Mouse (Mus musculus) kidney, embryonic 15.5 days (tissue): ENCODE measurements around the gene Tarbp2. TPM values are rescaled to one million over a fixed set of nuclear protein-coding genes. Genes with fewer than 3 reads are reported as not detected.

Experiments
- ATAC-seq: fragments of 200-750 bp; cut with Nextera tagmentation; replicated peaks from 2 replicates; pipeline ENCODE4 v1.8.0; 2017; ENCODE audit warnings: moderate TSS enrichment; ENCODE audit not compliant: low FRiP score
- H3K27ac ChIP-seq: fragments of 300-500 bp; sonication (generic); 2 replicates; pipeline ENCODE4 v1.5.1; 2015; ENCODE audit warnings: mild to moderate bottlenecking, inconsistent platforms
- H3K27me3 ChIP-seq: fragments of 300-500 bp; sonication (generic); 2 replicates; pipeline ENCODE4 v1.6.1; 2015; ENCODE audit warnings: inconsistent platforms
- H3K36me3 ChIP-seq: fragments of 300-500 bp; sonication (generic); 2 replicates; pipeline ENCODE4 v1.6.1; 2015; ENCODE audit warnings: inconsistent platforms
- H3K4me1 ChIP-seq: fragments of 300-500 bp; sonication (generic); 2 replicates; pipeline ENCODE4 v1.6.1; 2015; ENCODE audit warnings: inconsistent platforms
- H3K4me2 ChIP-seq: fragments of 300-500 bp; sonication (generic); 2 replicates; pipeline ENCODE4 v1.6.1; 2015; ENCODE audit warnings: moderate library complexity, mild to moderate bottlenecking, inconsistent platforms
- H3K4me3 ChIP-seq: fragments of 300-500 bp; sonication (generic); replicated peaks from 2 replicates; pipeline ENCODE4 v1.5.1; 2015; ENCODE audit warnings: mild to moderate bottlenecking, inconsistent platforms
- H3K9ac ChIP-seq: fragments of 300-500 bp; sonication (generic); 2 replicates; pipeline ENCODE4 v1.6.1; 2015; ENCODE audit warnings: mild to moderate bottlenecking, inconsistent platforms
- H3K9me3 ChIP-seq: fragments of 300-500 bp; sonication (generic); replicated peaks from 2 replicates; pipeline ENCODE4 v1.6.1; 2016; ENCODE audit warnings: inconsistent platforms
- WGBS: fragments of 180-500 bp; shearing (Covaris S2); methylation state at CpG from one replicate; pipeline ENCODE4 v1.1.7; 2015; ENCODE audit warnings: mixed read lengths; 5-methylcytosine and 5-hydroxymethylcytosine counted together
- polyA plus RNA-seq: library from polyadenylated mRNA; unstranded; fragments of >200 nt; fragmentation: Nextera tagmentation; extraction: Ambion mirVana; gene quantifications from 2 replicates; pipeline ENCODE4 v1.2.1, GENCODE M21; 2015

The Tarbp2 gene
- polyA plus RNA-seq, 1 experiment from 2014 or later = 92.0 TPM

DNA sequence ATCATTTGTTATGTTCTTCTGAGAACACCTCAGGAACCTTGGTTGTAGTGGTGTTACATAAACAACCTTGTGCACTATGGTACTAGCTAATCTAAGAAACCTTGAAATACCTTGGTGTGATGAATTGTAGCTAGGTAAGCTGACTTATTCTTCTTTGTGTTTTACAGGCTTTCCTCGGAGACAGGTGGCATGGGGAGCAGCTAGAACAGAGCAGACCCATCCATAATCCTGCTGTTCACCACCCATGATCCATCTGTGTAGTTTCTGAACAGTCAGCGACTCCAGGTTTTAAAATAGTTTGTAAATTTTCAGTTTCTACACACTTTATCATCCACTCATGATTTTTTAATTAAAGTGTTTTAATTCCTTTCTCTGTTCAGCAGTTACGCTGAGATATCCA, 19.7 kb upstream of the Tarbp2 start:
- ATAC-seq = no peak
- Histone ChIP-seq H3K4me2 (no peak overlapping the region), H3K4me1 (no peaks in the 10 kb centered on the region; the same call in 1 of the 2 replicates)

GRCm38 (mm10) chr15:102499370-102499769, 18.6 kb upstream of the Tarbp2 start:
- Histone ChIP-seq H3K4me2 (no peak overlapping the region), H3K4me1 (no peaks in the 10 kb centered on the region; the same call in 1 of the 2 replicates), H3K27me3 (no peaks in the 10 kb centered on the region), H3K9me3 (no peaks in the 10 kb centered on the region), H3K36me3 (peaks cover 98% of the 10 kb centered on the region), H3K4me3 (no peak overlapping the region), H3K9ac (no peak overlapping the region), H3K27ac (no peak overlapping the region)
- ATAC-seq = no peak
- 73% methylated on average over 3 of the region's 3 CpGs for WGBS

More for the DNA sequence above, 19.7 kb upstream of the Tarbp2 start:
- no peak overlapping the region for H3K27ac ChIP-seq
- no peaks in the 10 kb centered on the region for H3K27me3 ChIP-seq
- no peaks in the 10 kb centered on the region for H3K9me3 ChIP-seq
- WGBS = 88% methylated on average over 3 of the region's 3 CpGs
- H3K4me3 ChIP-seq = no peak overlapping the region
- no peak overlapping the region for H3K9ac ChIP-seq
- H3K36me3 ChIP-seq = peaks cover 98% of the 10 kb centered on the region

- no peak overlapping the region for H3K9ac ChIP-seq
These were observed 18.1 kb upstream of the Tarbp2 start for GRCm38 (mm10) chr15:102499851-102500250.

GRCm38 (mm10) chr15:102500479-102500878, 17.5 kb upstream of the Tarbp2 start:
- 87% methylated on average over 5 of the region's 5 CpGs for WGBS
- H3K27ac ChIP-seq = no peak overlapping the region
- H3K36me3 ChIP-seq = peaks cover 97% of the 10 kb centered on the region
- no peak overlapping the region for H3K9ac ChIP-seq
- no peak for ATAC-seq
- H3K4me3 ChIP-seq = no peak overlapping the region
- H3K9me3 ChIP-seq = no peaks in the 10 kb centered on the region
- no peaks in the 10 kb centered on the region for H3K27me3 ChIP-seq
- H3K4me2 ChIP-seq = no peak overlapping the region
- H3K4me1 ChIP-seq = peaks cover 7% of the 10 kb centered on the region

More at GRCm38 (mm10) chr15:102499851-102500250, 18.1 kb upstream of the Tarbp2 start:
- no peak for ATAC-seq
- Histone ChIP-seq H3K27ac (no peak overlapping the region), H3K4me2 (no peak overlapping the region), H3K9me3 (no peaks in the 10 kb centered on the region), H3K4me1 (peaks cover under 1% of the 10 kb centered on the region), H3K4me3 (no peak overlapping the region), H3K27me3 (no peaks in the 10 kb centered on the region), H3K36me3 (peaks cover 98% of the 10 kb centered on the region)
- WGBS = 85% methylated on average over 6 of the region's 6 CpGs

DNA sequence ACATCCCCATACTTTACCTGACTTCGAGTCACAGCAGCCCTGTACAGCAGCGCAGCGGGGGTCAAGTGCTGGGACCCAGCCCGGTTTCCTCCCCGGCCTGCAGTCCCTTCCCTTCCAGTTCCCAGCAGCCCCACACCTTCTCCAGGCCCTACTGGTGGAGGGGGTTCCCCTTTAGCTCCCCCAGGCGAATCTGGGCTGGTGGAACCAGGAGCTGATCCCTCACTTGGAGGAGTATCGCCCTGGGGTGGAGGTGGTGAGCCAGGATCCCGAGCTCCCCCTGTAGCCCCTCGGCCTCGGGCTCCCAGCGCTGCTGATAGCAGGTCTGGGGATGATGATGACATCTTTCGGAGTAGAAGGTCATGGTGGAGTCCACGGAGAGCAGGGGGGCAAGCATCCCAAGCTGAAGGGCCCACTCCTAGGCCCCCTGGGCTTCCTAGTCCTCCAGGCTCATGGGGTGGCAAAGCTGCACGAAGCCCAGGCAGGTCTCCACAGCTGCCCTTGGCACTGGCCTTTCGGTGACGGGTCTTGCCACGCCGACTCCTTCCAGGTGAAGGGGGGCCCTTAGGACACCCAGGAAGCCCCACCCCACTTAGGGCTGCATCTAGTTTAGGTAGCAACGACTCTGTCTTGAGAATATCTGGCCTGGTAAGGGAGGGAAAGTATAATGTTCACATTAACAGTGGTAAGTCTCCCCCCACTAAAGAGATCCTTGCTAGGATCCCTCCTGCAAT, 16.7 kb upstream of the Tarbp2 start:
- no peak overlapping the region for H3K27ac ChIP-seq
- H3K4me2 ChIP-seq = no peak overlapping the region
- WGBS = 85% methylated on average over 19 of the region's 19 CpGs
- H3K9me3 ChIP-seq = no peaks in the 10 kb centered on the region
- ATAC-seq = no peak
- H3K9ac ChIP-seq = 0 out of 2 replicates have a peak overlapping the region, but pooled peaks have one; percentile 0
- H3K27me3 ChIP-seq = no peaks in the 10 kb centered on the region
- peaks cover 90% of the 10 kb centered on the region for H3K36me3 ChIP-seq
- H3K4me3 ChIP-seq = no peak overlapping the region
- peaks cover 14% of the 10 kb centered on the region for H3K4me1 ChIP-seq

DNA sequence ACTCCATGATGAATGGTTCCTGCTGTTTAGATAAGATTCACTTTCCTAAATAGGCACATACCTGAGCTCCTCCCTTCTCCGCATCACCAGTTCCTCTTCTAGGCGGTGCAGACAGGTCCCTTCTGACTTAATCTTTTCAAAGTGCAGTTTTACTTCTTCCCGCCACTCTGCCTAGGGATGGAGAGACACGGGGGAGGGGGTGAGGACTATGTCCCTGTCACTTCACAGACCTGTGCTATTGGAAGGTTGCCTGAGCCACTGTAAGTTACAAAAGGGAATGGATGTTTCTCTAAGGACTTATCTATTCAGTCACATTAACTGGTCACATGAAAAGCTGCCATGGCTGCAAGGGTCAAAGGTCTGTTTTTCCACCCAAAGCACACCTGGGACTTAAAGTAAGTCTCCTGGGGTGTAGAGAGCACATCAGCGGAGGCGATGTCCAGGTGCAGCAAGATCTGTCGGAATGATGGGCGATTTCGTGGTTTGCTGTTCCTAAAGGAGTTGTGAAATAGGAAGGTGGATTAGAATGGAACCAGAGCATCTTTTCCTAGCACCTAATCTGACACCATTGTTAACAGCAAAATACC, 15.6 kb upstream of the Tarbp2 start:
- H3K4me2 ChIP-seq = no peak overlapping the region
- no peaks in the 10 kb centered on the region for H3K9me3 ChIP-seq
- 62% methylated on average over 9 of the region's 9 CpGs for WGBS
- no peak overlapping the region for H3K9ac ChIP-seq
- no peaks in the 10 kb centered on the region for H3K27me3 ChIP-seq
- 0 out of 2 replicates have a peak, but pooled peaks have one; percentile 18 for ATAC-seq
- H3K4me1 ChIP-seq = peaks cover 18% of the 10 kb centered on the region
- no peak overlapping the region for H3K4me3 ChIP-seq
- peaks cover 83% of the 10 kb centered on the region for H3K36me3 ChIP-seq
- no peak overlapping the region for H3K27ac ChIP-seq

- H3K4me3 ChIP-seq = no peak within 1 kb of the TSS
- H3K9me3 ChIP-seq = no peaks in the 10 kb centered on the region
- 92% methylated on average over 1 of the region's 1 CpGs for WGBS
- peaks cover 75% of the 10 kb centered on the region for H3K36me3 ChIP-seq
- peaks cover 18% of the 10 kb centered on the region for H3K4me1 ChIP-seq
- H3K9ac ChIP-seq = no peak within 1 kb of the TSS
- H3K27ac ChIP-seq = no peak within 1 kb of the TSS
- H3K4me2 ChIP-seq = no peak within 1 kb of the TSS
- no peaks in the 10 kb centered on the region for H3K27me3 ChIP-seq
- no peak for ATAC-seq
These were observed 14.5 kb upstream of the Tarbp2 start, which contains the start of gene Gm10337 for GRCm38 (mm10) chr15:102503447-102503846. Gm10337 (plus strand) TSS chr15:102503722.

- WGBS = 88% methylated on average over 9 of the region's 9 CpGs
- Histone ChIP-seq H3K4me1 (peaks cover 22% of the 10 kb centered on the region), H3K9ac (no peak overlapping the region), H3K4me2 (no peak overlapping the region), H3K4me3 (no peak overlapping the region), H3K27ac (no peak overlapping the region), H3K36me3 (peaks cover 69% of the 10 kb centered on the region), H3K9me3 (no peaks in the 10 kb centered on the region), H3K27me3 (no peaks in the 10 kb centered on the region)
- ATAC-seq = no peak
These were observed 13.8 kb upstream of the Tarbp2 start for GRCm38 (mm10) chr15:102503924-102504782.

DNA sequence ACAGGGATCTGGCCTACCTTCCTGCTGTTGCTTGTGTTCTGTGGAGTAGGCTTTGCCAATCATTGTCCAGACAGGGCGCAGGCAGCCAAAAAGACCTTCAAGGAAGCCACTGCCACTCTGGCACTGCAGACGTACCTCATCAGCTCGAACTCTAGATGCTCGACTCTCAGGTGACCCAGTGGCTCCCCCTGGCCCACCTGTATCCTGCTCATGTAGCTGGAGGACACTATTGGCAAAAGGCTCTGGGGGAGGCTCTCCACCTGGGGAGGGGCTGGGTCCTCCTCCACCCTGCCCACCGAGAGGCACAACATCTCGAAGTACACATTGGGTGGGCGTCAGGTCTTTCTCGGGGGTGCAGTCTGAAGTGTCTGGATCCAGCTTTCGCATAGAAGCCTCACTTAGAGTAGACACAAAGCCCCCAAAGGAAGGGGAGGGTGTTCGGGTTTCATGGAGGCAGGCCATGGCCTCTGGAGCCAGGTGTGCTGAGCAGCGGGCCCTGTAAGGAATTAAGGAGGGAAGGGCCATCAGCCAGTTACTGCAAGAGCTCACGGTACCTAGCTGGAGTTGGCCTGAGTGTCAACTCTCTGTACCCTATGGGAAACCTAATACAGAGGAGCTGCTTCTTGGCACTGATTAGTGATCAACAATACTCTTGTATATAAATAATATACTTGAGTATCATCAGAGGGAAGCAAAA, 12.8 kb upstream of the Tarbp2 start:
- Histone ChIP-seq H3K4me2 (no peak overlapping the region), H3K4me1 (peaks cover 32% of the 10 kb centered on the region), H3K27ac (no peak overlapping the region), H3K9me3 (no peaks in the 10 kb centered on the region), H3K36me3 (peaks cover 59% of the 10 kb centered on the region), H3K4me3 (no peak overlapping the region), H3K9ac (no peak overlapping the region), H3K27me3 (no peaks in the 10 kb centered on the region)
- no peak for ATAC-seq
- WGBS = 66% methylated on average over 12 of the region's 12 CpGs

GRCm38 (mm10) chr15:102505770-102506463, 12.1 kb upstream of the Tarbp2 start:
- Histone ChIP-seq H3K9me3 (no peaks in the 10 kb centered on the region), H3K27ac (peak overlapping the region; percentile 59), H3K4me2 (no peak overlapping the region), H3K36me3 (peaks cover 52% of the 10 kb centered on the region), H3K4me3 (no peak overlapping the region), H3K9ac (no peak overlapping the region), H3K4me1 (peaks cover 39% of the 10 kb centered on the region), H3K27me3 (no peaks in the 10 kb centered on the region)
- WGBS = 77% methylated on average over 9 of the region's 9 CpGs
- no peak for ATAC-seq

DNA sequence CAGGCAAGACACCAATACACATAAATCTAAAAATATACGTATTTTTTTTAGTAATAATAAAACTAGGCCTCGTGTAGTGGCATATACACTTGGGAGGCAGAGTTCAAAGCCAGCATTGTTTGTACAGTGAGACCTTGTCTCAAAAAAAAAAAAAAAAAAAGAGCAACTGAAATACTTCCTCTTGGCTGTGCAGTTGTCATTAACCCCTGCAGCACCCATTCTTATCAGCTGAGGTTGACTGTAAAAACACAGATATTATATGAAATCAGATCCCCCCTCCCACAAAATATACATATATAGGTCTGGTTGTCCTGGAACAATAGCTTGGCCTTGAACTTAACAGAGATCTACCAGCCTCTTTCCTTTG, 11.5 kb upstream of the Tarbp2 start:
- H3K36me3 ChIP-seq = peaks cover 46% of the 10 kb centered on the region
- no peak for ATAC-seq
- no peak overlapping the region for H3K9ac ChIP-seq
- no peak overlapping the region for H3K4me2 ChIP-seq
- H3K9me3 ChIP-seq = no peaks in the 10 kb centered on the region
- peaks cover 45% of the 10 kb centered on the region for H3K4me1 ChIP-seq
- no peak overlapping the region for H3K4me3 ChIP-seq
- no peak overlapping the region for H3K27ac ChIP-seq
- WGBS = 17% methylated on average over 2 of the region's 2 CpGs
- no peaks in the 10 kb centered on the region for H3K27me3 ChIP-seq
